Mouse (Mus musculus): ENCODE results near the gene Magi1. TPM values are rescaled to one million over a fixed set of nuclear protein-coding genes. Genes with fewer than 3 reads are reported as not detected.
A peak's percentile ranks its signal among the peaks of the same experiment; 100 is the strongest.

The Magi1 gene
- polyA plus RNA-seq, 1 experiment from 2014 or later = 7.0 TPM

DNA sequence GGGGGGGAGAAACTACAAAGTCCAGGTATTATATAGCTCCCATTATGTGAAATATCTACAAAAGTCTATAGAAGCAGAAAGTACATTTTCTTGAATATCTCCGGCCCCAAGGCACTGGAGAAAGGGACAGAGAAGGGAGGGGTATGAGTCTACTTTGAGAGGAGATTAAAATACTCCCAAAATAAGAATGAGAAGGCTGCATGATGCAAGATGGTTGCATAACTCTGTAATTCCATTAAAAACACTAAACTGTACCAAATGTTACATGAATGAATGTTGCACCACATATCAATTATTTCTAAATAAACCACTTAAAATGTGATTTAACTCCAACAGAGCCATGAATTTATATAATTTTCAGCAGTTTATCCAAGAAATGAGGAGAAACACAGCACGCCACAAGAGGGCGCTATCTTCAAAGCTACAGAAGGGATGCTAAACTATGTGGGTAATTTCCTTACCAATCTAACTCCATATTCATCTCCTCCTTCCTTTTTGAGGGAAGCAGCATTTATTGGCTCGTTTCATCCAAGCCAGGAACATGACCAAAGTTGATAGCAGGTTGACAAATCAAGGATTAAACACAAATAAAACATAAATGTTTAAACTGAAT, 202.7 kb downstream of the Magi1 start:
- 15% methylated on average over 4 of the region's 4 CpGs for WGBS

DNA sequence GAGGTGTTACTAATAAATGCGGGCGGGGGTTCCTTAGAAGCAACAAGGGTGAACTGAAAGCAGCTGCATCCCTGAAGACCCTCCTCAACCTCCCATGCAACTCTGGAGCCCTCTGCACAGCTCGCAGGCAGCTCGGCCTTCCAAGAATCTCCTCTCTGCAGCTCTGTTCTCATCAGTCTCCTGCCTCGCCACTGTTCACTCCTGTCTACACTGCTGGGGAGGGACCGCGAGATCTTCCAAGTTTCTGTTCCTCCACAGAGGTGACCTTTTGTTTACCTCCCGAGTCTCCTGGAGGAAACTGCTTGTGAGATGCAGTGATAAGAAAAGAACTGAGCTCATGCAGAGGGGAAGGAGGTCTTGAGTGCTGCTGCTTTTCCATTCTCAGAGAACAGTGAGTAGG, 204.8 kb downstream of the Magi1 start:
- Histone ChIP-seq H3K9me3 (ENCODE audit: low read length) (no peaks in the 10 kb centered on the region), H3K4me1 (ENCODE audit: insufficient read depth, low read length) (peaks cover 27% of the 10 kb centered on the region), H3K27ac (ENCODE audit: low read length) (peak overlapping the region; percentile 35), H3K9ac (replicated peaks; ENCODE audit: low read length) (no peak overlapping the region), H3K4me2 (replicated peaks; ENCODE audit: low read depth, low read length) (no peak overlapping the region; the same call in 1 of the 2 replicates), H3K4me3 (ENCODE audit: low read length) (no peak overlapping the region), H3K27me3 (ENCODE audit: insufficient read depth, low read length) (no peaks in the 10 kb centered on the region), H3K36me3 (ENCODE audit: insufficient read depth, low read length) (no peaks in the 10 kb centered on the region)
- 41% methylated on average over 8 of the region's 8 CpGs for WGBS
- 0 out of 2 replicates have a peak, but pooled peaks have one; percentile 51 for ATAC-seq (ENCODE audit: low FRiP score, low TSS enrichment)

More for the DNA sequence above, 202.7 kb downstream of the Magi1 start:
- H3K4me1 ChIP-seq (ENCODE audit: insufficient read depth, low read length) = peaks cover 27% of the 10 kb centered on the region
- no peaks in the 10 kb centered on the region for H3K36me3 ChIP-seq (ENCODE audit: insufficient read depth, low read length)
- no peak overlapping the region for H3K27ac ChIP-seq (ENCODE audit: low read length)
- ATAC-seq (ENCODE audit: low FRiP score, low TSS enrichment) = no peak
- no peak overlapping the region for H3K4me2 ChIP-seq (replicated peaks; ENCODE audit: low read depth, low read length)
- no peaks in the 10 kb centered on the region for H3K27me3 ChIP-seq (ENCODE audit: insufficient read depth, low read length)
- no peak overlapping the region for H3K9ac ChIP-seq (replicated peaks; ENCODE audit: low read length)
- no peaks in the 10 kb centered on the region for H3K9me3 ChIP-seq (ENCODE audit: low read length)
- no peak overlapping the region for H3K4me3 ChIP-seq (ENCODE audit: low read length)

DNA sequence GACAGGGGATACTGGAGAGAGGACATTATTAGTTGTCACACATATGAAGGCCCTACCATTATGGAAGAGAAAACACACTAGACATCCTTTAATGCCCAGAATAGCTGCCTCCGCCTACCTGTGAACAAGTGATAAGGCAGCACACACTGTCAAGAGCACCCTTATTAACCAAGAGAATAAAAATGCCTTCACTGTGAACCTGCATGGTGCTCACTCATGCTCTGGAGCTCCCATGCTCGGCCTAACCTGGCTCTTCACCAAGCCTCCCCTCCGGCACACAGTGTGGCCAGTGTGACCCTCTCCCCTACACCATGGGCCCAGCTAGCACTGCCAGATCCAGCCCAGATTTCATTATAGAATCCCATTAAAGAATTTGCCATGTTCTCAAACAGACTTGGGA, 206.7 kb downstream of the Magi1 start:
- Histone ChIP-seq H3K4me2 (replicated peaks; ENCODE audit: low read depth, low read length) (no peak overlapping the region), H3K27me3 (ENCODE audit: insufficient read depth, low read length) (no peaks in the 10 kb centered on the region), H3K4me1 (ENCODE audit: insufficient read depth, low read length) (peaks cover 14% of the 10 kb centered on the region), H3K36me3 (ENCODE audit: insufficient read depth, low read length) (no peaks in the 10 kb centered on the region), H3K9ac (replicated peaks; ENCODE audit: low read length) (no peak overlapping the region), H3K9me3 (ENCODE audit: low read length) (no peaks in the 10 kb centered on the region), H3K27ac (ENCODE audit: low read length) (no peak overlapping the region), H3K4me3 (ENCODE audit: low read length) (no peak overlapping the region)
- WGBS = 94% methylated on average over 3 of the region's 3 CpGs
- 0 out of 2 replicates have a peak, but pooled peaks have one; percentile 31 for ATAC-seq (ENCODE audit: low FRiP score, low TSS enrichment)

- H3K4me1 ChIP-seq (ENCODE audit: insufficient read depth, low read length) = peaks cover 13% of the 10 kb centered on the region
- H3K9me3 ChIP-seq (ENCODE audit: low read length) = no peaks in the 10 kb centered on the region
- 85% methylated on average over 4 of the region's 4 CpGs for WGBS
- no peak for ATAC-seq (ENCODE audit: low FRiP score, low TSS enrichment)
- no peak overlapping the region for H3K4me3 ChIP-seq (ENCODE audit: low read length)
- no peaks in the 10 kb centered on the region for H3K36me3 ChIP-seq (ENCODE audit: insufficient read depth, low read length)
- no peak overlapping the region for H3K9ac ChIP-seq (replicated peaks; ENCODE audit: low read length)
- H3K27ac ChIP-seq (ENCODE audit: low read length) = no peak overlapping the region
- no peaks in the 10 kb centered on the region for H3K27me3 ChIP-seq (ENCODE audit: insufficient read depth, low read length)
- H3K4me2 ChIP-seq (replicated peaks; ENCODE audit: low read depth, low read length) = no peak overlapping the region
Observed at GRCm38 (mm10) chr6:94075990-94076389, 207.7 kb downstream of the Magi1 start.

DNA sequence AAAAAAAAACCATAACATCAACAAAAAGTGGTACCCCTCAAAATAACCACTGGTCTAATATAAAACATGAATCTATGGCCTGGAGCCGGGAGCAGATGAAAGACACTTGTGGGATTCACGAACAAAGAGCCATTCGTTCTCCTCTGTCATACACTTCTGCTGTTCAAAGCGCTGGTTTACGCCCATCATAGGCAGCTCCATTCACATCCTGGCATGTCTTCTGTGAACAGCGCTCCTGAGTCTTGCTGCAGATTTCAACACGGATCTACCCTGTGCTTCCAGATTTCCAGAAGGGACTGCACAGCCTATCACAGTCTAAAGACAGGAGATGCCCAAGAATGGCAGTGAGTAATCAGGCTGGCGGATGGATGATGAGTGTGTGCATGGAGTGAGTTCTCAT, 208.5 kb downstream of the Magi1 start:
- no peak overlapping the region for H3K4me2 ChIP-seq (replicated peaks; ENCODE audit: low read depth, low read length)
- H3K4me1 ChIP-seq (ENCODE audit: insufficient read depth, low read length) = peaks cover 18% of the 10 kb centered on the region
- H3K36me3 ChIP-seq (ENCODE audit: insufficient read depth, low read length) = no peaks in the 10 kb centered on the region
- no peak overlapping the region for H3K9ac ChIP-seq (replicated peaks; ENCODE audit: low read length)
- H3K27ac ChIP-seq (ENCODE audit: low read length) = no peak overlapping the region
- 66% methylated on average over 8 of the region's 8 CpGs for WGBS
- no peak overlapping the region for H3K4me3 ChIP-seq (ENCODE audit: low read length)
- no peak for ATAC-seq (ENCODE audit: low FRiP score, low TSS enrichment)
- no peaks in the 10 kb centered on the region for H3K27me3 ChIP-seq (ENCODE audit: insufficient read depth, low read length)
- no peaks in the 10 kb centered on the region for H3K9me3 ChIP-seq (ENCODE audit: low read length)

DNA sequence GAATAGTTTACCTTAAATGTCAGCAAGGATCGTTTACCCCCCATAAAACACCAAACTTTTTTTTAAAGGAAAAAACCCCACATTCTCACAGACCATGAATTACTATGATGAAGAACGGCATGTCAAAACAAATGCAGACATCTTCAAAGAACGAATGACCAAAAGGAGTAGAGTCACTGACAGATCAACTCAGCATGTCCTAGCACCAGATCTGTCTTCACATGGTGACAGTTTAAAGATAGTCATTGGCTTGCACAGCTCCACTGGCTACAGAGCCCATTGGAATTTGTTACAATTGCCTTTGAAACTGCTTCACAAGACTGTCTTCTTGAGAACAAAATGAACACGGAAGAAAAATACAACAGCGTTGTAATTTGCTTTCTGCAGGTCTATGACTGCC, 212.0 kb downstream of the Magi1 start:
- no peaks in the 10 kb centered on the region for H3K36me3 ChIP-seq (ENCODE audit: insufficient read depth, low read length)
- 39% methylated on average over 5 of the region's 5 CpGs for WGBS
- H3K27me3 ChIP-seq (ENCODE audit: insufficient read depth, low read length) = no peaks in the 10 kb centered on the region
- no peaks in the 10 kb centered on the region for H3K9me3 ChIP-seq (ENCODE audit: low read length)
- H3K4me2 ChIP-seq (replicated peaks; ENCODE audit: low read depth, low read length) = no peak overlapping the region
- H3K27ac ChIP-seq (ENCODE audit: low read length) = no peak overlapping the region
- ATAC-seq (ENCODE audit: low FRiP score, low TSS enrichment) = no peak
- no peak overlapping the region for H3K4me3 ChIP-seq (ENCODE audit: low read length)
- H3K9ac ChIP-seq (replicated peaks; ENCODE audit: low read length) = no peak overlapping the region
- H3K4me1 ChIP-seq (ENCODE audit: insufficient read depth, low read length) = peaks cover 16% of the 10 kb centered on the region

GRCm38 (mm10) chr6:94070702-94071101, 213.0 kb downstream of the Magi1 start:
- WGBS = 56% methylated on average over 3 of the region's 3 CpGs
- peaks cover 16% of the 10 kb centered on the region for H3K4me1 ChIP-seq (ENCODE audit: insufficient read depth, low read length)
- no peaks in the 10 kb centered on the region for H3K36me3 ChIP-seq (ENCODE audit: insufficient read depth, low read length)
- no peak overlapping the region for H3K27ac ChIP-seq (ENCODE audit: low read length)
- H3K4me3 ChIP-seq (ENCODE audit: low read length) = no peak overlapping the region
- no peak overlapping the region for H3K9ac ChIP-seq (replicated peaks; ENCODE audit: low read length)
- no peaks in the 10 kb centered on the region for H3K27me3 ChIP-seq (ENCODE audit: insufficient read depth, low read length)
- H3K4me2 ChIP-seq (replicated peaks; ENCODE audit: low read depth, low read length) = no peak overlapping the region
- H3K9me3 ChIP-seq (ENCODE audit: low read length) = no peaks in the 10 kb centered on the region
- ATAC-seq (ENCODE audit: low FRiP score, low TSS enrichment) = no peak

DNA sequence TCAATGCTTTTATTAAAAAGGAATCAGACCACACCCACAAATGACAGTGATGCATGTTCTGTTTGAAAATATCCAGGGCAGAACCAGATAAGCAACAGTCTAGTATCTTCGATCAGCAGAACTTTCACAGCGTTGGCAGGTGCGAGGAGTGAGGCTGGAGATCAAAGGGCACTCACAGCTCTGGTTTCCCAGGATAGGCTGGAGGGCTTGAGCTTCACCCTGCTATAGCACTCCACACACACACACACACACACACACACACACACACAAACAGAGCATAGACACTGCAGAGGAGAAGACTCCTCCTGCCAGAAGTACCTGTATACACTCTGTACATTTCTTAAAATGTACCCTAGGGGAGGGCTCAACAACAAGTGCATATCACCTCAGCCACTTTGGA, 214.3 kb downstream of the Magi1 start:
- WGBS = 24% methylated on average over 3 of the region's 3 CpGs
- no peaks in the 10 kb centered on the region for H3K9me3 ChIP-seq (ENCODE audit: low read length)
- no peaks in the 10 kb centered on the region for H3K27me3 ChIP-seq (ENCODE audit: insufficient read depth, low read length)
- peaks cover 21% of the 10 kb centered on the region for H3K4me1 ChIP-seq (ENCODE audit: insufficient read depth, low read length)
- no peak overlapping the region for H3K9ac ChIP-seq (replicated peaks; ENCODE audit: low read length)
- H3K36me3 ChIP-seq (ENCODE audit: insufficient read depth, low read length) = no peaks in the 10 kb centered on the region
- no peak overlapping the region for H3K4me2 ChIP-seq (replicated peaks; ENCODE audit: low read depth, low read length)
- no peak overlapping the region for H3K4me3 ChIP-seq (ENCODE audit: low read length)
- no peak overlapping the region for H3K27ac ChIP-seq (ENCODE audit: low read length)
- ATAC-seq (ENCODE audit: low FRiP score, low TSS enrichment) = peak; percentile 42; the same call in 1 of the 2 replicates

GRCm38 (mm10) chr6:94067741-94068450, 215.8 kb downstream of the Magi1 start:
- ATAC-seq (ENCODE audit: low FRiP score, low TSS enrichment) = no peak
- Histone ChIP-seq H3K4me2 (replicated peaks; ENCODE audit: low read depth, low read length) (no peak overlapping the region), H3K4me1 (ENCODE audit: insufficient read depth, low read length) (peaks cover 21% of the 10 kb centered on the region), H3K9me3 (ENCODE audit: low read length) (no peaks in the 10 kb centered on the region), H3K4me3 (ENCODE audit: low read length) (no peak overlapping the region), H3K36me3 (ENCODE audit: insufficient read depth, low read length) (no peaks in the 10 kb centered on the region), H3K9ac (replicated peaks; ENCODE audit: low read length) (no peak overlapping the region), H3K27ac (ENCODE audit: low read length) (peak overlapping the region; percentile 52; the same call in 1 of the 2 replicates), H3K27me3 (ENCODE audit: insufficient read depth, low read length) (no peaks in the 10 kb centered on the region)
- WGBS = 44% methylated on average over 8 of the region's 8 CpGs

DNA sequence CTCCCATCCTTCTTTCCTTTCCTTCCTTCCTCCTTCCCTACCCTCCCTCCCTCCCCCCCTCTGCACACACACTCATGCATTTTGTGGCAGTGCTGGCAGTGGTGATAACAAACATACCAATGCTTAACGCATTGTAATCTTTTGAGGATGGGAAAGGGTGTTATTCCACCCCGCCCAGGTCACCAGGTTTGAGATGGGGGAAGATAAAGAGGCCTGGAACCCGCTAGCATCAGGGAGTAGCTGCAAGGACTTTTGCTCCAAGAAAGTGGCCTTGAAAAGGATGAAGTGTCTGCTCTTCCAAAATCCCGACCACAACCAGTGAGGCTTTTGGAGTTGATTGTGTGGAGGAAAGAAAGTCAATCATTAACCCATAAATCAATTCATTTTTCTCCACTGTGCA, 218.9 kb downstream of the Magi1 start:
- ATAC-seq (ENCODE audit: low FRiP score, low TSS enrichment) = no peak
- Histone ChIP-seq H3K4me1 (ENCODE audit: insufficient read depth, low read length) (peaks cover 26% of the 10 kb centered on the region), H3K9me3 (ENCODE audit: low read length) (no peaks in the 10 kb centered on the region), H3K27ac (ENCODE audit: low read length) (no peak overlapping the region), H3K4me3 (ENCODE audit: low read length) (no peak overlapping the region), H3K4me2 (replicated peaks; ENCODE audit: low read depth, low read length) (no peak overlapping the region), H3K27me3 (ENCODE audit: insufficient read depth, low read length) (no peaks in the 10 kb centered on the region), H3K36me3 (ENCODE audit: insufficient read depth, low read length) (no peaks in the 10 kb centered on the region), H3K9ac (replicated peaks; ENCODE audit: low read length) (no peak overlapping the region)
- WGBS = 60% methylated on average over 4 of the region's 4 CpGs

All from kidney, embryonic 16.5 days (tissue).